Mouse (Mus musculus) ovary, adult 18-20 months (tissue): Measurements from ENCODE around the gene Klhdc7a.
"Not testable (repeated sequence)": the region's sequence is repeated elsewhere in the genome, so short reads cannot be mapped to it uniquely, and the experiment has no call there.

Experiments
- DNase-seq: peaks from one replicate; pipeline ENCODE4 v3.0.0; 2022; ENCODE audit warnings: low spot score, mixed read lengths

Gene Klhdc7a

DNA sequence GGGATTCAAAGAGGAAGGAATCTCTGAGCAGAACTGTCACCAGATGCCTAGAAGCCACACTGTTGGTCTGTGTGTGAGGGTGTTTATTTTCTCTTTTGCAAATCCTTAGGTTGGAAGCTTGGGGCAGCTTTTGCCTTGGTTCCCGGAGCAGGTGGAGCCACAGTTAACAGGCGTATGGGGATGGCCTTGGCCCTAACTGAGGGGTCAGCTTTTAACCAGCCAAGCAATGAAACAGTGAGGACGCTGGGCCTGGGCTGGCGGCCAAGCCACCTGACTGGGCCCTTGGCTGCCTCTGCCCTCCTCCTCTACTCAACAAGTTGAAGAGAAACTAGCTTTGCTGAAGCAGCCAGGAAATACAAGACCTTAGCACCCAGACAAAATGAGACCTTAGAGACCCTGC, at the start of gene Klhdc7a:
Gene Klhdc7a, minus strand, starts transcription at position 105 of the 400 bp plus-strand sequence.
- DNase-seq = peak; percentile 78

DNA sequence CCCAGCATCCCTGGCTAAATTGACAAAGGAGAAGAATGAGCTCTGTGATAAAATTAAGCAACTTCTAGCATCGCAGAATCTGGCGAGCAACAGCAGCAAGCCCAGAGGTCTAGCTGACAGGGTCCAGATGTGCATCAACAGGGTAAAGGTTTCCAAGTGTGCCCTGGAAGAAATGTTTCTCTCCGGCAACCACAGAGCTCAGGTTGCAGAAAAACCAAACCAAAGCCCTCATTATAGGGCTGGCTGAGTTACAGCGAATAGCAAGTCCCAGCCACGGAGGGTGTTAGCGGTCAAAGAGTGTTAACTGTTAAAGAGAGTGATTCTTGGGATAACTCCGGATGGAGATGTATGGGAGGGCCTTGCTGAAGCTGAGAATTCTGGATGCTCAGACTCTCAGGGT, 48.1 kb upstream of the Klhdc7a start:
- DNase-seq = no peak

DNA sequence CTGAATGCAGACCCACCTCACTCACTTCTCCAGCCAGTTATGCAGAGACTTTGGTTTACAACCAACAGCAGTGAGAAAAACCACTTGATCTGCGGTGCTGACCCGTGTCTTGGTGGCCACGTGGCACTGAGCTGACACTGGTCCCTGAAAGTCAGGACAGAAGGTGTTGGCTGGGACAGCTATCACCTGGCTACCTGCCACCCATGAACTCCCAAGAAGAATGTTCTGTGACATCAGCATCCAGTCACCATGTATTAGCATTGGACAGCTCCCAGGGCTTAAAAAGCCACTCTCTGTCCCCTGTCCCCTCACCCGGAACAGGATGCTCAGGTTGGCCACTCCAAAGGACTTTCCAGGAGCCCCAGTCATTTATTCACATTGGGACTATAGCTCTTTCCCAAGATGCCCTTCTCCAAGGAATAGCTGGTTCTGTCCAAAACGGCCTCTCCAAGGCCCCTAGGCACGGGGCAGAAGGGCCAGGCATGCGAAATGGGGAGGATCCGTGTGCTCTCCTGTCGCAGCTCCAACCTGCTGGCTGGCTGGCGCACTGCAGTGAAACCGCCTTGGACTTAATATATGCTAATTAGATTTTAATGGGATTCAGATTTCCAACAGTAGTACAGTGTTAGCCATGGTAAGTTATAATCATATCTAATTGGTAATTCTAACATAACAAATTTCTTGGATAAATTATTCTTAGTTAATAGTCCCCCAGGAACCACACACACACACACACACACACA, 43.1 kb upstream of the Klhdc7a start:
- DNase-seq = no peak

DNA sequence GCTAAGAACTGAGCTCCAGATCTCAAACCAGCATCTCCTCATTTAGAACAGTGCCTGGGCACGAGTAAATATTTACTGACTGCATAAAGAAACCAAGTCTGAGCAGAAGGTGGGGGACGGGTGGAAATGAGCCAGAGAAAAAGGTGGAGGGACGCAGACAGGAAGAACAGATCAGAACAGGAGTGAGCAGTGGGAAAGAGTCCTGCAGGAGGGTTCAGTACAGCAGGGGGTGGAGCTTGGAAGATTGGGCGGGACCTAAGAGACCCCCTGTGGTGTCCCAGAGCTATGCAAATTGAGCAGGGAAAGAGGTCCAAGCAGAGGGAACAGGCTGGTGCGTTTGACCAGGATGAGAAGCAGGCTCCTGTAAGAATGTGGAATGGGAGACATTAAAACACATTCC, 37.1 kb upstream of the Klhdc7a start:
- no peak for DNase-seq

DNA sequence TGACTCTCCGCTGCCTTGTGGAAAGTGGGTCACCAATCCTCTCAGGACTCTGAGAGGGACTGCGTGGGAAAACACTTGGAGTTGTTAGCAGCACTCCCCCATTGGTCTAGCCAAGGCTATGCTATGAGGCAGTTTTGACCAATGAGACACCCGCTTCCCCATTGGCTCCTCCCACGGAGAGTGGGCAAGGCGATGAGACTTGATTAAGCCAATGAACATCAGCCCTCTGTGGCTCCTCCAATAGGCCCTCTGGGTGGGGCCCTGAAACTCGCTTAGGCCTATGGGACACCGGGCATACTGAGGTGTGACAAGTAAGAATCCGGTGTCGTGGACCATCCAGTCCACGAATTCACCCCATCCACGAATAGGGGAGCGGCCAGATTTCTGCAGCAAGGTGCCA, 36.3 kb upstream of the Klhdc7a start:
- DNase-seq = no peak

DNA sequence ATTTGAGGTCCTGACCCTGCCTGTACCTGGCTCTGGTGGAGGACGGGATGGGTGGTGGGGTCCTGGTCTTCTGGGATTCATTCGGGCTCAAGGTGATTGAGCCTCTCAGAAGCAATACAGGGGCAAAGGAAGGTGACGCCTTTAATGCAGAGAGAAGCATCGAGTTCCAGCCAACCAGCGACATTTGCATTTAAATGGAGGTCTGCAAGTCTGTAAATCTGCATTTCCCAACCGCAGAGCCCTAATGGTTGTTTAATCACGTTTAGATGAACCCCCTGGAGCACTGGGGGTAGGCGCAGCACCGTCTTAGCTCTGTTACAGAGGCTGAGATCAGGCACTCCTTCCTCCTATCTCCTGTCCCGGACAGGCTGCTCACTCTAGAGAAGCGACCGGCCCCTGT, 34.2 kb upstream of the Klhdc7a start:
- no peak for DNase-seq

DNA sequence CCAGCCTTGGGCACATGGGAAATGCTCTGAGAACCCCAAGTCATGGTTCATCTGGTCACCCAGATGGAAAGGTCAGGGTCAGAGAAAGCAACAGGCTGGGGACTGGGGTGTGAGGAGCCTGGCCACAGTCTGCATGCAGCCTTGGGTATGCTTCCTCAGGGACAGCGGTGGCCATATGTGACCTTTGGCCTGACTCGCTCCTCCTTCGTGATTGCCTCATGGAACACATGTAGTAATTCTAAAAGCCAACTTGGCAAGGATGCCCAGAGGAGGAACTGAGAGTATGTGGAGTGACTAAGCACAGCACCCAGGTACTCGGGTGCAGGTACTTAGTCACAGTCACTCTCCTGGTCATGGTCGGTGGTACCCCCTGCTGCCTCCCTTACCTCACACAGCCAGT, 33.1 kb upstream of the Klhdc7a start:
- no peak for DNase-seq

DNA sequence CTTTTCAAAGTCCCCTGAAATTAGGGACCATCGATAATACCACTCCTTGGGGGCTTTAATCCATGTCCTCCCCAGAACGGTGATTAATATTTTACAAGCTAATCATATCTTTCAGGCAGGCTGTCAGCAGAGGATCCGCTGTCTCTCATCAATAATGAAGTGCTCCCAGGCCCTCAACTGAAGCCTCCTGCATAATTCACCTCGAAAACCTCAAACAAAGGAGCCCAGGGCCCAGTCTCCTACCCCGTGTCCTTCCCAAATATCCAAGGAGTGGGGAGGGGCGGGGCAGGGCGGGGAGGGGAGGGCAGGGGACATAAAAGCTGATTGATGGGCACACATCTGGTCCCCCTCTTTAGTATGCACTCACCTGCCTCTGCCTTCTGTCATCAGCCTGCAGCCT, 31.2 kb upstream of the Klhdc7a start:
- no peak for DNase-seq

DNA sequence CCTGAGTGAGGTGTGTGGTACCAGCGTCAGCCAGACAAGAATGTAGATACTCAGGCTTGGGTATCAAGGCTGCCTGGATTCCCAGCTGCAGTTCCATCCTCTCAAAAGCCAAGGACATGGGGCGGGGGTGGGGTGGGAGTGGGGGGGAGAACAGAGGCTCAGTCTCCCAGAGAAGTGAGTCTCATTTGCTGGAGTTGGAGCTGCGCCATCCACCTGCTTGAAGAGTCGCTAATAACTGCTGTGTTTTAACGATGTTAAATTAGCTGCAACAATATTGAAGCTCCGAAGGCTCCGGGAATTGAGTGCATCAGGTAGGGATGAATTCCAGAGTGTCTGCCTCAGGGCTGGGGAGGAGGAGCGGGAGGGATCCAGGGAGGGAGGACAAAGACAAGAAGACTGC, 27.8 kb upstream of the Klhdc7a start:
- DNase-seq = no peak

DNA sequence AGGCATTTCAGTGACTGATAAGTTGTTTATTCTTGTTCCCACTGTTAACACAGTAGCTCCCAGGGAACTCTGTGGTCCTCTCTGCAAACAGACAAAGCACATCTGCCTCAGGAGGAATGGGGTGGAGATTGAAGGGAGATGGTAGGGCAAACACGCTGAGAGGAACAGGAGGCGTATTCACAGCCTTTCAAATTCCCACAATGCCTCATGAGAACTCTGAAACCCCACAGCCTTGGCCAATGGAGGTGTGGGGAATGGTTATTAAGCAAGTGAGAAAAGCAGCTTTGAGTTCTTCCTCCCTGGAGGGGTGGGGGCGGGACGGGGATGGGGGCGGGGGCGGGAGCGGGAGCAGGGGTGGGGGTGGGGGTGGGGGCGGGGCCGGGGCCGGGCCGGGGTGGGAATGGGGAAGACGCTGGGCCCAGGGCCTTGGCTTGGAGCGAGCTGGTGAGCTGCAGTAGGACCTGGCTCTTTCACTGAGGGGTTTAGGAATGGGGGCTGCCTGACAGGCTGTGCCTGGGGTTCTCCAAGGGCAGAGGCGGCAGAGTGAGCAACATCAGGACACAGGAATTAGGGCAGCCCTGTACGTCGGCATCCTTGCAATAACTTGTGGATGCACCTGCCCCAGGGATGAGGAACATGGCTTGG, 25.4 kb upstream of the Klhdc7a start:
- DNase-seq = no peak

DNA sequence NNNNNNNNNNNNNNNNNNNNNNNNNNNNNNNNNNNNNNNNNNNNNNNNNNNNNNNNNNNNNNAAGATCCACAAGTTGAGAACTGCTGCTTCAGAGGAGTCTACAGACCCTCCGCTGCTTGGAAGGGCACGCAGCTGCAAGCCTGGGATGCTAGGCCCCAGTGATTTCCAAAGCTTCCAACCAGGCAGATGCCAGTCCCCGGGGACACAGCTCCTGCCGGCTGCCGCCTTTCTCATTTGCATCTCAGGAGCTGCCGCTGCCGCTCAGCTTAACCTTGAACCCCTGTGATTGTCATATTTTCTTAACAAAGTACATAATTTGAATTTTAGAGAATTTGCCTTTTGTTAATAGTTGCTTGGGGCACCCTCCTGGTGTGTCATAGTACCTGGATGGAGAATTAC, 19.1 kb upstream of the Klhdc7a start:
- no peak for DNase-seq

DNA sequence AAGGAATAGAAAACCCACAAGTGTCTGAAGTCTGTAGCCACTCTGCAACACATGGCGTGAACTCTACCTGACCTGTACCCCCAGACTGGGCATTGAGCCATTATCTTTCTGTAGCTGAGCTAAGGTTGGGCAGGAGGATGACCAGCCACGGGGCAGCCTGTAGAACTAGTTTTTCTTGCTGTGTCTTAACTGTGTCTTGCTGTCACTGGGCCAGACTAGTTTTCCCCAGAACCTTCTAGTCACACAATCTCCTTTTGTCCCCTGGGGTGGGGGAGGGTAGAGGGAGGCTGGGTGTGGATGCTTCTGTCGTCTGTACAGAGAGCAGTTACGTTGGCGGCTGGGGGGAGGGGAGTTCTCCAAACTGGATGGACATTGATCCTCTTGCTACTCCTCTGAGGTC, 10.9 kb upstream of the Klhdc7a start:
- DNase-seq = no peak

DNA sequence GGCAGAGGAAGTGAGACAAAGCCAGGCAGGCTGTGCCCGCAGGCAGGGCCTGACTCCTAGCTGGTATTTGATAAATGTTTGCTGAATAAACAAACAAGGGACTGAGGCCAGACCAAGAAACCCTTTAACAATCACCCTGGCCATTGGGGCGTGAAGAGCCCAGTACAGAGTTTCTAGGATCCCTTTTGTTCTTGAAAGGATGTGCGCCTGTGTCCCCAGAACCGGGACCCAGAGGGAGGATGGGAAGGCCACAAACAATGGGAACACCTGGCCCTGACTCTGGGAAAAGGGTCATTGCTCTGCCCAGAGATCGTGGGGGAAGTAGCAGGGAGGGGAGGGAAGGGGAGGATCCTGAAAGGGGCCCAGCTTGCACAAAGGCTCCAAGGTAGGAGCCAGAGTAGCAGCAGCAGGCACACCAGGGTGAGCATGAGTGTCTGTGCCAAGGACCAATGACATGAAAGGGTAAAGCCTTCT, 9.5 kb upstream of the Klhdc7a start:
- peak; percentile 26 for DNase-seq

DNA sequence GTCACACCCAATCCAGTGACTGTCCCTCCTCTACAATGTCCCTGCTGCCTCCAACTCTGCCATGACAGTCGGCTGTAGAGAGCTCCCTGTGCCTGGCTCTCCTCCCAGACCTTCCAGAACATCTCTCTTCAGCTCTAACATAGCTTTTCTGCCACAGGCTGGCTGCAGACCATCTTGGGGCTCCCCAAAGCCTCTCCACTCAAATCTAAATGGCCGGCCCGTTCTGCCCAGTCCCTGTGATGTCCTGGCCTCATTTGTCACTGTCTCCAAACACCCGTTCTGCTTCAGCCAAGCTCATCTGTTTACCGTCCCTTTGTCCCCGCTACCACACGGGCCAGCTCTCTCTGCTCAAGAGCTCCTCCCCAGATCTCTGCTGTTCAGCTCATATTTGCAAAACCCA, 6.7 kb upstream of the Klhdc7a start:
- no peak for DNase-seq

DNA sequence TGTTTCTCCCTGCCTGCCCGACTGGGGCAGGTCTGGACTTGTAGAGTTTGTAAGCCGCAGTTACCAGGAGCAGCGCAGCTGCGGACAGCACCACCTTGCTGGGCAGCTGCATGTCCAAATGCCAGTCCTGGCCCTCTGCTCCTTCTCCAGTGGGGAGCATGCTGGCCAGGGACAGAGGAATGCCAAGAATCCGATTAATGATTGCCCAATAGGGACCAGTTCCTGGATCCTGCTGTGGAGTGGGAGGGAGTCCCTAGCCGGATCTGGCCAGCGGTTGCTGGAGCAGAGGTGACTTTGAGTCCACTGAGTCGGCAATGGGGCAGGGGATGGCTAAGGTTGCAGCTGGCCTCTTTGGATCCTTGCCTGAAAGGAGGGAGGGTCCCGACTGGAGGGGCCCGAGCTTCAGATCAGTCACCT, 343 bp downstream of the Klhdc7a start:
- peak; percentile 52 for DNase-seq

DNA sequence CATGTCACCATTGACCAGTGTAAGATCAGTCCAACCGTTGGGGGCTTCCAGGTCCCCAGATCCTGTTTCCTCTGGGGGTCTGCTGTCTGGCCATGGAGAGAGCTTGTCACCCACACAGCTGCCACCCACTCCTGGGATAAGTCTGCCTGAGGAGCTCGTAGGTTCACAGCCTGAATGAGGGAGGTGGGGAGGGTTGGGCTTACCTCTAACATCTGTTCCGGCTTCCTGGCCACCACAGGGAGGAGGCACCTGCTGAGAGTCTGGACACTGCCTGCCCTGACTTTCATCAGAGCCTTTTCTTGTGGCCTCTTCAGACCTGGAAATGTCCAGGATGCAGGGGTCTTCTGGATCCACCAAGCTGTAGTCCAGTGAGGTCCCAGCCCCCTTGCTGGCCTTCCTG, 845 bp downstream of the Klhdc7a start:
- no peak for DNase-seq

DNA sequence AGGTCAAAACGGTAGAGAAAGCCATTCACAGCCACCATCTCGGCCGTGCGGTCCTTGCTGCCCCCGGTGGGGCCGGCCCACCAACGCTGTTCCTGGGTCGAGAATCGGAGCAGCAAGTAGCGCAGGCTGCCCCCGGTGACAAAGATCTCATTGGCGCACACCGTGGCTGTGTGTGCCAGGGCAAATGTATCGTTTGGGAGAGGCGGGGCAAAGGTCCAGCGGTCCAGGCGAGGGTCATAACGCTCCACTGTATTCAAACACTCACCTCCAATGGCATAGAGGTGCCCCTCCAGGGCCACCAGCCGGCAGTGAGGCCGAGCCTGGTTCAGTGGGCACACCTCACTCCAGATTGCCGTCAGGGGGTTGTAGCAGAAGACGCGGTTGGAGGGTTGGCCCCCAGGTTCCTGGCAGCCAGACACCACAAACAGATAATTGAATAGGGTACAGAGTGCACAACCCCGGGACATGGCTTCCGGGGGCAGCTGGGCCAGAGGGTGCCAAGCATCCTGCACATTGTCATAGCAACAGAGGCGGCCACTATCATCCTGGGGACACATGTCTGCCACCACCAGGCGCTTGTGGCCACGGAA, 2.1 kb downstream of the Klhdc7a start:
- no peak for DNase-seq

DNA sequence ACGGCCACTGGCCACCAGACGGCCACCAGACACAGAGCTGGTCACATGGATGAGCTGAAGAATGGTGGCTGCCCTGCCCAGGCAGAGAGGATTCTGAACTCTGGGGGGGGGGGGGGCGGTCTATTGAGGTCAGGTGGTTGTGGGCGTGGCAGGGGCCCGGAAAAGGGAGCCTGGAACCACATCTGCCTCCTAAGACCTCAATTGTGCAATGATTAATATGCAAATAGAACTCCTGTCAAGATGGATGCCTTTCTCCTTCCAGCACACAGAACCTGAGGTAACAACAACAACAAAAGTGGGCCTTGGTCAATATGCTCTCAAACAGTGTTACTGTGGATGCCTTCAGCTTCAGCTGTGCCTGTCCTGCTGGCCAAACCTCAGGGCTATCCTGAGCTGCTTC, 3.4 kb downstream of the Klhdc7a start:
- no peak for DNase-seq

DNA sequence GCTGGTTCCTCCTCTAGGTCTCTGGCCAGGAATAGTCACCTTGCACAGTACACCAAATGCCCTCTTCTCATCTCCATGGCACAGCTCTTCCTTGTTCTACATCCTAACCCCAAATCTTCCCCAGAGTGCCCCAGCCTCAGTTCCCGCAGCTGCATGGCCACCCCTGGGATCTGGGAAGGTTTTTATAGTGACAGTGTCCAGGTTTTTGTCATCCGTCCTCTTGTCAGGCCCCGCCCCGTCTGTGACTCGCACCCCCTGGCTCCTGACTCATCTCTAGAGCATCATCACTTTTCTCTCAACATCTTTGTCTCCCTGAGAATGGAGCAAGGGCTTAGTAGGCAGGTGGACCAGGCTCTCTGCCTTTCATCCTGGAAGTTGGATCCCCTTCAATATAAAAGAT, 3.9 kb downstream of the Klhdc7a start:
- DNase-seq = no peak

DNA sequence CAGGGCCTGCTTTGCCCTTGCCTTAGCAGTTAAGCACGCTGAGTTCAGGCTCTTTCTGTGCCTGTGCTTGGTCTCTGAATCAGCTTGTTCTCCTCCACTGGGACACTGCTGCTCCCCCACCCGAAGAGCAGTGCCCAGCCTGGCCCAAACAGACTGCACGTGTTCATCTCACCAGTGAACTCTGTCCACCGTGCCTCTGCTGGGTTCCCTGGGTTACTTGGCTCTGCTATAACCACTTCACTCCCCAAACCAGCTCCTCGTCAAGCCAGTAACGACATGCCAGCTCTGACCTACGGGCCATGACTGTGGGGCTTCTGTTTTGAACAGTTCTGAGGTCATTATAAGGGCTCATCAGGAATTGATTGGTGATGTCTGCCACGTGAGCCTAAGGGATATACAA, 4.8 kb downstream of the Klhdc7a start:
- no peak for DNase-seq

DNA sequence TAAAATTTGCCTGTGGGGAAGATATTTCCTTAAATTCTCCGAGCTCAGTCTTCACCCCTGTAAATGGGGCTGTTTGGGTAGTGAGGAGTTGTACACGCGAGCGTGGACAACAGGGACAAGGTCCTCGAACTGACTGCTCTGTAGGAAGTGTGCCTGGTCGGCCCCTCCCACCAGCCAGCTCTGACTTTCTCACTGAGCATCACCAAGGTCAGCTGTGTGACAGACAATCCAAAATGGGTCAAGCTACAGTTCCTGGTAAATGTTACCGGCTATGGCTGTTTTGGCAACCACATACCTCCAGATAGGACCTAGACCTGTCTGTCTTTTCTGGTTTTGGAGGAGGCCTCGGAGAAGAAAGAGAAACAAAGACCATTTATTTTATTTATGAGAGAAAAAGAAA, 6.0 kb downstream of the Klhdc7a start:
- DNase-seq = no peak

DNA sequence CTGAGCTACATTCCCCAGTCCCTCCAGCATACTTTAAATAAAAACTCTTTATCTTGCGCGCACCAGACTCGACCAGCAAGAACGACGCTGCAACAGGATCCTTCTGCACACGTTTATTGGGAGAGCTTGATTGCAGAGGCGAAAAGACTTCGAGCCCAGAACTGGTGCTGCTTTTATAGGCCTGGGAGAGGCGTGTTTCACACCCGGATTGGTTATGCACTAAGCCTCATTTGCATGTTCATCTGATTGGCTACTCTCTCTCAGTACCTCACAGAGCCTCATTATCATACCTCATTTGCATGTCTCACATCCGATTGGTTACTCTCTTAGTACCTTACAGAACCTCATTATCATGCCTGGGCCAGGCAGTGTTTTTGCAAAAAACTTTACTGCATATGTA, 6.5 kb downstream of the Klhdc7a start:
- DNase-seq = not testable (repeated sequence)

DNA sequence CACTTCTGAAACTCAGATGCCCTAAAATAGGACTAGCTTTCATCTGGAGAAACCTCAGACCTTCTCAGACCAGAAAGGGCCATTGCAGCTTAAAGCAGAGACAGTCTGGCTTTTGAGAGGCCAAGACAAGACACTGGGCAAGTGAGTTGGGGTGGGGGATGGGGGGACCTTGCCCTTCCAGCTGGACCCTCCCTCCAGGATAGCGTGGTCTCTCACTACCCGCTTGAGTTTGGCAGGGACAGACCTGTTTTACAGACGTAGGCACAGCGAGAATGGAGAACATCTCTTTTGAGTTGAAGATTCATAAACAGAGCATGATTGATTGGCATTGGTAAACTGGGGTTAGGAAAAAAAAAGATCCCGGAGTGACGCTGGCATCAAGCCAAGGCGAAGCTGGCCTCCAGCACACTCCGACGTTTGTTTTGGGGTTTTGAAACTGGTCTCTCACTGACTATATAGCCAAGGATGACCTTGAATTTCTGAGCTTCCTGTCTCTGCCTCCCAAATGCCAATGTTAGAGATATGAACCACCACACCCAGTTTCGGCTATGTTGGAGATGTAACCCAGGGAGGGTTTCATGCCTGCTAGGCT, 7.0 kb downstream of the Klhdc7a start:
- DNase-seq = no peak
